Mouse (Mus musculus) urinary bladder, postnatal 25 days (tissue): Measurements from ENCODE around the gene Rhbg.

Experiments used
- DNase-seq: peaks from one replicate; pipeline ENCODE4 v3.0.0; 2022; ENCODE audit warnings: low spot score

Rhbg gene

DNA sequence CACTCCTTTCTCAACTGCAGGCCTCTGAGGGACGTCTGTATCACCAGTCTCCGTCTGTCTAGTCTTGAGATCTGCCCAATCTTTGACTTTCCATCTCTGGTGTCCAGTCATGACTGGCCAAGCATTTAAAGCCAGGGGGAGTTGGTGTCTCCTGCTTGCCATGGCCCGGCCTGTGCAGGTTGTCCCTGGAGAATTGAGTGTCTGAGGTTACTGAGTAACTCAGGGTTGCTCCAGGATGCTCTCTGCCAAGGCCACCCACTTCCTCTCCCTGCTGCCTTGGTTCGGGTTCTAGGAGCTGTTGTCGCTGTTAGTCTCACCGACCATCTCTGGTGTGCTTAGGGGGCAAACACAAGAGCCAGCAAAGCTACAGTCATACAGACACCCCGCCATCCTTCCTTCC, 1.9 kb upstream of the Rhbg start:
- no peak for DNase-seq

DNA sequence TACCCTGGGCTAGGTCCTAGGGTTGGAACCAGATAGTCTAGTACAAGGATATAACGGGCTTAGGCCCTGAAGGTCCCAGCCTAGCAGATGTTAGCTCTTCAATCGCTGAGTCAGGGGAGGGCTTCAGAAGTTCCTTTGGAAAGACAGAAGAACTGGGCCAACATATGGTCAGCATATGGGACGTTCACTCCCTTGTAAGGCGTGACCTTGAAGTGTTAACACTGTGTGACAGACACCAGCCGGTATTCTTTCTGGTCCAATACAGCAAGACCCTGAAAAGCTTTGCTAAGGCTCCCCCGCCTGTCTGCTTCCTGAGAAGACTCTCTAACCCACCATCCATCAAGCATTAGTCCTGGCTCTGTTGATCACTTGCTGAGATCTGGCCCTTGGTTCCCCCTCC, 1.4 kb upstream of the Rhbg start:
- no peak for DNase-seq

DNA sequence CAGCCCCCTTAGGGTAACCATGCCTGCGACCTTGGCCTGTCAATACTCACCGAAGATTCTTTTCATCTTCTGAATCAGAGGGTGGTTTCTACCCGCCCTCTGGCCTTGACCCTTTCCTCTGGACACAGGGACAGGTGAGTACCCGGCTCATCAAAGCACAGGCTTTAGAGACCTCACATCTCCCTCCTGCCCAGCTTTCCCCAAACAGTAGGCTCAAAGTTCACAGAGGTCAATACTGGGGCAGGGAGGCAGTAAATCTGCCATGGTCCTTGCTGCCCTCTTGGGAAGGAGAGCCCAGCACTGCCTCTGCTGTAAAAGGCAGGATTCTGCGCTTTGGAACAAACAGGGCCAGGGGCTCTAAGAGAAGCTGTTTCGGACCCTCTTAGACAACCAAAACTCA, 1.8 kb downstream of the Rhbg start:
- DNase-seq, result no peak

DNA sequence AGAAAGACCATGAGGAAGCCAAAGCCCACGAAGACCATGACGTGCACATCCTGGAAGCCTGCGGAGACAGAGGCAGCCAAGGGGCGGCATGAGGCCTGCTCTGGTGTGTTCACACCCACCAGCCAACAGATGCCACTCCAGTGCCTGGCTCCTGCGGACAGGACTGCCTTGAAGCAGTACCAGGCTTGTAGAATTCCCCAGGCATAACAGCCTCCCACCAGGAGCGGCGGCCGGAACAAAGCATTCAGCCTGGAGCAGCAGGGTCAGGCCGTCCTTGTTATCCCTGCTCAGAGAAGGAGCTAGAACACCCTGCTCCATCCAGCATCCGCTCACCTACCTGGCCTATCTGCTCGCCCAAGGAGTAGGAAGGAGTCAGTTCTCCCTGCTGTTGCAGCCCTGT, 6.1 kb downstream of the Rhbg start:
- no peak for DNase-seq

DNA sequence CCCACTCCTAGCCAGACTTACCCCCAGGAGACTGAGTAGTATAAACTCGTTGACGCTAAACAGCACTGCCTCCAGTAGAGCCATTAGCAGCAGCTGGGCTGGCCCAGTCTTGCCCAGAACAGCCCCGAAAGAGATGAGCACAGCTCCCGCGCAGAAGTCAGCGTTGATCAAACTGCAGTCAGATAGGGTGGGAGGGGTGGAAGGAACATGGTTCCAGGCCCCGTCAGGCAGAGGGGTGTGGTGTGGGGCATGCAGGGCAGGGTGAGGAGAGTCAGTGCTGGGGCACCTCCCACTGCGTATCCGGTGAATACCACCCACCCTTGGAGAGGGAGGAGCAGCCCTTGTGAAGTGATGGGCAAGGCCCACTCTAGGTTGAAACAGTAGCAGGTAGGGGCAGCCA, 6.8 kb downstream of the Rhbg start:
- DNase-seq, result no peak

DNA sequence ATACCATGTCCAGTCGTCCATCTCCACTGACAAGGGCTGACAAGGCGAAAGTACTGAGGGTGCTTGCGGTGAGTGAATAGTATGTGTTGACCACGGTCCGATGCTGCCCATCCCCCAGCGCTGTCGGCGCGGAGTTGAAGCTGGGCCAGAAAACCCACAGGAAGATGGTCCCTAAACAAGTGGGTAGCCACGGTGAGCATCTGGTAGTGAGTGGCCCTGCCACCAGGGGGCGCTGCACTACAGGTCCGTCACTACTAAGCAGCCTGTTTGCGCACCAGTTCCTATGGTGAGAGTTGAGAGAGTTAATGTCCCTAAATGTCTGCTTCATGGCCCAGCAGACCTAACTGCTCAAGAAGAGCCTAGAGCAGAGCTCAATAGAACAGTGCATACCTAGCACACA, 8.7 kb downstream of the Rhbg start:
- peak; percentile 83 for DNase-seq

DNA sequence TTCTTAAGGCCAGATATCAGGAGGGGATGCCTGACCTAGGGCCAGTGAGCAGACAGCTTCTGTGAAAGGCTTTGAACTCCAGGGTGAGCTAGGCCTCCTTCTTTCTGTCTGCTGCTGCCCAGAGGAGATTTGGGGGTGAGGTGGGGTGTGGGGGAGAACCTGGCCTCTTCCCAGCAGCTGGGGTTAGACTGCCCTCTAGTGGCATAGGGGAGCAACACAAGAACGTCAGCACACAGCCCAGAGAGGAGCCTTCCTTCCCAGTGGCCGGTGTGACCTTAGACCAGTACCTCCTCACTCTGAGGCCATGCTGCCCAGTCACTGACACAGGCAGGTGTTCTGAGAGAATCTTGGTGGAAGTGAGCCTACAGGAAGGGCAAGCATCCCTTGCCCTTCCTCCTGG, 10.4 kb downstream of the Rhbg start:
- peak; percentile 28 for DNase-seq

DNA sequence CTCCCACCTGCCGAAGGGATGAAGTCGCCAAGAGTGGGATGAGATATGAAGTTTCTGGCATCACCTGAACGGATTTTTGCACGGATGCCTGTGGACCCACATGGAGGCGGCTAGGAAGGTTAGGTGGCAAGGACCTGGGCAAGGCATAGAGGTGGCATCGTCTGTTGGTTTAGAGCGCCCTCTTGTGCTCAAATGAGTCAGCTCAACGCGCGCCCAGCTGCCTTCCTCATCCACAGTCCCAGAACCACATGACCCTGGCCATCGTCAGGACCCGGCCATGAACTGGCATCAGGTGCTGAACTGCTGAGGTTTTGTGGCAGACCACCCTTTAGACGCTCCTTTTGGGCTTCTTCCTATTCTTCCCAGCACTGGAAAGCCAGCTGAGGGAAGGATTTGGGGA, 12.0 kb downstream of the Rhbg start:
- DNase-seq, result peak; percentile 69

DNA sequence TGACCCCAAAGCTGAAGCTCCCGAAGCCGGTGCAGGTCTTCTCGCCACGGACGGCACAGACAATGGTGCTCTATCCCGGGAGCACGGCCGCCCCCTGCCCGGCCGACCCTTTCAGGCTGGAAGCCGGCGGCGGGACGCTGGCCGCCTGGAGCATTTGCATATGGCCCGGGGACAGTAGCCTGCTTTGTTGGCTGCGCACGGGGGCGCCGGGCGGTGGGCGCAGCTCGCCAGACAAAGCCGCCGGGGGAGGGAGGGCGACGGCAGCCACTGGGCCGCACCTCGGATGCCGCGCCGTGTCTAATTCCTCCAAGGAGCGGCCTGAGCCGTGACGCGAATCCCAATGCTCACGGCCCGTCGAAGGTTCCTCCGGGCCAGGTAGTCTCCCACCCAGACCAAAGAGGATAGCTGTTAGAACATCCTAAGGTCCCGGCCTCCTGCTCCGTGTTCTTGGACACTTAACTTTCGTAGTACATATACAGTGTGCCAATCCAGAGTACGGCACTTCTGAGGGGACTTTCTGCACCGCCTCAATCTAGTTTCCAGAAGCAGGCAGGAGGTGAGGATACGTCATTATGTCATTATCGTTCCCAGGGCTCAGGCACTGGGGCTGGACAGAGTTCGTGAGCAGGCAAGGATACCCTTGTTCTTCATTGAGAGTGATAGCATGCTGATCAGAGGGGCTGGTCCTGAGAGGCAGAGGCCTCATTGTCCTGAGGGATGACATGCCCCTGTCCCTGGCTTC, 13.3 kb downstream of the Rhbg start:
- no peak for DNase-seq

DNA sequence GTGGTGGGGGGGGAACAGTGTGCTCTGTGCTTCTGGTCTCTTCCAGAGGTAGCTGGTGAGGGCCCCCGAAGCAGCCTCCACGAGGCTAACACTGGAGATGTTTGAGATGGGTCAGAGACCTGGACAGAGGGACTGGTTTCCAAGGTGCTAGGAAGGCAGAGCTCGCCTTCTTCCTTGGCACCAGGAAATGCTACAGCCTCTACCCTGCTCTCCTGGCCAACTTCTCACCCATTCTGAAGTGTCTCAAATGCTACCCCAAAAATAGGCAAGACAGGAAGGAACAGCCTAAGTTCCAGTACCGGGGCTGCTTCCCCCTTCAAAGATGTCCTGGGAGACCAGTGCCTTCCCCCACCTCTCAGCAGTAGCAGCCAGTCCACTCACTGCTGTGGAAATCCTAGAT, 15.1 kb downstream of the Rhbg start:
- DNase-seq, result no peak

DNA sequence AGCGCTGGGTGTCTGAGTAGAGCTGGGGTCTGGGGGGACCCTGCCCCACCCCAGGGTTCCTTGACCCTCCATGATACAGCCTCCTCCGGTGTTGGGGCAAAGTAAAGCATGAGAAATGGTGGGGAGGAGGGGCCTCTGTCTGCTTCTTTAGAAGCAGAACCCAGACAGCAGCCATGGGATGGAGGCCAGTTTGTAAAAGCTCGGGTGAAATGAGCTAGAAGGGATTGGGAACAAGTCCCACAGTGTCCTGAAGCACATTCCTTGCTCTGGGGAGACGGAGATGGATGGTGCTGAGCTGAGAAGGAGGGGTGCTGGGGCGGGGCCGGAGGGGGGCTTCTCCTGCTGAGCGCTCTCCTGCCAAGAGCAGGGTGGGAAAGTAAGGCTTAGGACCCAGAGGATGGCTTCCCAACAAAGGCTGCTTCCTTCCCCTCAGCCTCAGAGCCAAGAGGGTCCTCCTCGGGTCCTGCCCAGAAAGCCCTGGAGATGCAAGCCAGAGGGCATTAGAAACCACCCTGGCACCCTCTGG, 15.6 kb downstream of the Rhbg start:
- no peak for DNase-seq

DNA sequence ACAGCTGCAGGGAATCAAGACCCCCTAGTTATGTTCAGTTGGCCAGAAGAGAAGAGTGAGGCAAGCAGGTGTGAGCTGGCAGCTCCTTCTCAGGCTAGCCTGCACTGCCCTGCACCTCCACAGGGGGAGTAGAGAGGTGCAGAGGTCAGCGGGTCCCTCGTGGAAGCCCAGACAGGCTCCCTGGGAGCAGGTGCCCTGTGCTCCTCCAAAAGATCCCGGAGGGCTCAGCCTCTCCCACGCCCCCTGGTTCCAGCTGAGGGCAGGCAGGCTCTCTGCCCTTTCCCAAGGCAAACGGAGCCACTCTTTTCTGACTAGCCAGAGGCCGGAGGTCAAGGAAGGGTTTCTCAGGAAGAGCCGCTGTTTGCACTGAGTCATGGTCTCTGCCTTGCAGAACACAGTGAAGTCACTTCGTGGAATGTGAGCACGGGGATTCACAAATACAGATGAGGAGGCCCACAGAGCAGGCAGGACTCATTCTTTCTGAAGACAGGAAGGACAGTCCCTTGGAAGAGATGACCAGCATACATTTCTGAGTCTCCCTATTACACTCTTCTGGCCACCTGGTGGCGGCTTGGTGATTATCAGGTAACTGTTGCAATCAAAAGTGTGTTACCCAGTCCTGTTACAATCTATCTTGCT, 16.8 kb downstream of the Rhbg start:
- no peak for DNase-seq

DNA sequence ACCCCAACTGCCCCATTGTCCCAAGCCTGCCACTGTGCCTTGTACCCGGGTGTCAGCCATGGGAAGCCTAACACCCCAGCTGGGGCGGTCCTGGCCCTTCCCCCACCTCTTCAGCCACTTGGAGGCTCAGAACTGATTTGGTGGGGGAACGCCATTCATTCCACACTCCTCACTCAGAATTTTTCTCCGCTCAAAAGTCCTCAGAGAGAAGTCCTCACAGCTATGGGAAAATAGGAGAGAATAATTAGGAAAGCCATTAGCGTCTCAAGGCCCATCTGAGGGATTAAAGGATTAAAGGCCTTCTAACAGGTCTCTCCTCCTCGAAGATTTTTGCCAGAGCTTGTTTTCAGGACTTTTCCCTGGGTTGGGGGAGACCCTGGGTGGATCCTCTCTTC, 17.4 kb downstream of the Rhbg start:
- DNase-seq, result no peak

DNA sequence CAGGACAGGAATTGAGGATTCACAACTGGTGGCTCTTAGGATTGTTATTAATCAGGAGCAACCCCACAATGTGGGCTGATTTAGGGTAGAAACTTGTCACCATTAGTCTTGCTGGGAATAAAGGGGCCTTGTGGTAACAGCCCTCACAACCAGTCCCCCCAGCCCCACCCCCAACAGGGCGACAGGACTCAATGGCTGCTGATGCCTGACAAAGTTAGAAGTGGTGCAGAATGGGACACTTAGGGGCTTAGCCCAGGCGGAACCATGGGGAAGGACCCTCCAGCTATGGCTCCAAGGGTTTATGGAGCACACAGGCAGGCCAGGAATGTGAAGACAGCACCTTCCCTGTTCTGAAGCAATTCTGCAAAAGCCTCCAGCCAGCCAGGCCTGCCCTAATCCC, 18.9 kb downstream of the Rhbg start:
- DNase-seq, result no peak

DNA sequence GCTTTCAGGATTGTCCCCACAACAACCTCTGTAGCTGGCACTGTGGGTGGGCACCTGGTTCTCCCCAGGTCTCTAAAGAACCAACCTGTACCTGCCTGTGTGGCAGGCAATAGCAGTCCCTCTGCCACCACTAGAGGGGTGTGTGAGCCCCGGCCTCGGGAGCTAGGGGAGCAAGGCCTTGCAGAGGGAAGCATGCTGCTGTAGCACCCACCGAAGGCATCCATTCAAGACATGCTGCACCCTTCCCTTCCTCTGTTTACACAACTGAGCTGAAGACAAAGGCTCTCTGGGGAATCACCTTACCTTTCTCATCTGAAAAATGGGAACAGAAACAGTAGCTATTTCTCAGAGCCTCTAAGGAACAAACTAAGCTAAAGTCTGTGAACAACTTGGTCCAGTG, 19.3 kb downstream of the Rhbg start:
- no peak for DNase-seq

DNA sequence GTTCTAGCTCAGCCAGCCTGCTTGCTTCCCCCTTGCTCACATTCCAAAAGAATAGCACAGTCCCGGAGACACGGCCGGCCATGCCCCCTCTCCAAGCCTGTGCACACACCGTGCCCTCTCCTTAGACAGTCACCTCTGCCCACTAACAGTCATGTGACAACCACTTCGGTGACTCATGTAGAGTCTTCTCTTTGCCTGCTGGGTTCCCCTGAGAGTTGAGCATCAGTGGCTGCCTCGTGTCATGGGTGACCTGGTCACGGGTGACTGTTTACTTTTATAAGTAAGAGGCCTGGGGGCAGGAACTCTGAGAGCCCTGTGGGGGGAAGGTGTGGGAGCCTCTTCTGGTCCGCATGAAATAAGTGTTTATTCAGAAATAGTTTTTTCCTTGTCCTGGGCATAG, 20.5 kb downstream of the Rhbg start:
- no peak for DNase-seq

DNA sequence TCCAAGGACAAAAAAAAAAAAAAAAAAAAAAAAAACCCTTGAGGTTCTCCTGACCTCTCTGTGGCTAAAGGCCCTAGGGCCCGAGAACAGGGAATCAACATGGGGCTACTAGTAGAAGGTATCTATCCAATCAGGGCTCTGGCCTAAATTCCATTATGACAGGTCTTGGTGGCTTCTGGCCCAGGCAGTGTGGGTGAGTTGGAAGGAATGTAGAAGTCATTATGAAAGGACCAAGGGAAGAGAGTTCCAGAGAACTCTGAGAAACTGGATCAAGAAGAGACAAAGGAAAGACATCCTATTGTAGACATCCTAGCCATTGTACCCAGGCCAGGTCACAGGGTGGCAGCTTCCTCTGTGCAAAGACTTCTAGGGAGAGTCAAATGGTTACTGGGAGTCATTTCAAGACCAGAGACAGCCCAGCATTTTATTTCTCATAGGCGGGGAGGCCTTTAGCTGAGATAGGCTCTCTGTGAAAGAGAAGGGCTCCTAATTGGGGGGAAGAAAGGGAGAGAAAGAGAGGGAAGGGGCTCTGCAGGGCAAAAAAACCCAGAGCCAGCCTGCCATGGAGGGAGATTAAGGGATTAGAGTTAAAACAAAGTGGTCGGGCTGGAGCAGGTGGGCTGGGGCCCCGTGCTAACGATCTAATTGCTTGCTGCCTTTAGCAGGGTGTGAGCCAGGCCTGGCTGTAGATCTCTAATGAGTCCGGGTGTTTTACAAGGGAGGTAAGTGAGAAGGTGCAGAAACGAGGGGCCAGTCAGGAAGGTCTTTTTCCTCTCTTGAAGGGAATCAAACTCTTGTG, 21.5 kb downstream of the Rhbg start:
- no peak for DNase-seq

DNA sequence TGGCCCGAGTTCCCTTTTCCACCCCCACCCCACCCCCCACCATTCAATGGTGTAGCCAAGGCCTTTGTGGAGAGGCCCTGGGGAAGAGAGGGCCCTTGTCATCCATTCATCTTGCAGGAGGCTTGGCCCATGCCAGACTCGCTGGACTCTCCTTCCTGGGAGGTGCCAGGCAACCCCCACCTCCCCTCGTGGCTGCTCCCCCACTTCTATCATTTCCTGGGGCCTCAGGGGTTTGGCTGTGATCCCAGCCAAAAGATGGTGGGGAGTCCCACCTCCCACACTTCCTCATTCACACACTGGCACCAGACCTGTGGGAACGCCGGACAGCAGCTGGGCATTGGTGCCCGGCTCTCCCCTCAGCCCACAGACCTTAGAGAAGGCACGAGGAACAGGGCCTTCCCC, 22.2 kb downstream of the Rhbg start:
- no peak for DNase-seq

DNA sequence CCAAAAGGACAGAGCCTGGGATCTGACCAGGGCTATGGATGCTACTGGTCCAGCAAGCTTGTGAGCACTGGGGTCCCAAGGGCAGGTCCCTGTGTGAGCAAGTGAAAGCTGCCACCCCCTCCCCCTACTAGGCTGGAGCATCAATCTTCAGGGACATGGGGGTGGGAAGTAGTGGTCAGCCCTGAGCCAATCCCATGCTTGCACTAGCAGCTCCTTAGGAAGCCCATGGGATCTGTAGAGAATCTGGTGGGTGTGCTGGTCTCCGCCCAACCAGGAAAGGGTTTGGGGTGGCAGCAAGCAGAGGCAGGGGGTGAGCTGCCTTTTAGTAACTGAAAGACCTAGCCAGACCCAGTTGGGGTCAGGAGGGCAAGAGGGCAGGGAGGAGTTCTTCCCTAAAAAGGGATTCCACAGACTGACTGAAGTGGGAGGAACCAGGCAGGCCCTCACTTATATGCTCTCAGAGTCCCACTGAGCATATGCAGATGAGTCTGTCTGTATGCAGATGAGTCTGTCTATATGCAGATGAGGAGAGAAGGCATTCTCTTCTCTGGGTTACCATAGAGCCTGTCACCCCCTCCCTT, 23.4 kb downstream of the Rhbg start:
- DNase-seq, result no peak

DNA sequence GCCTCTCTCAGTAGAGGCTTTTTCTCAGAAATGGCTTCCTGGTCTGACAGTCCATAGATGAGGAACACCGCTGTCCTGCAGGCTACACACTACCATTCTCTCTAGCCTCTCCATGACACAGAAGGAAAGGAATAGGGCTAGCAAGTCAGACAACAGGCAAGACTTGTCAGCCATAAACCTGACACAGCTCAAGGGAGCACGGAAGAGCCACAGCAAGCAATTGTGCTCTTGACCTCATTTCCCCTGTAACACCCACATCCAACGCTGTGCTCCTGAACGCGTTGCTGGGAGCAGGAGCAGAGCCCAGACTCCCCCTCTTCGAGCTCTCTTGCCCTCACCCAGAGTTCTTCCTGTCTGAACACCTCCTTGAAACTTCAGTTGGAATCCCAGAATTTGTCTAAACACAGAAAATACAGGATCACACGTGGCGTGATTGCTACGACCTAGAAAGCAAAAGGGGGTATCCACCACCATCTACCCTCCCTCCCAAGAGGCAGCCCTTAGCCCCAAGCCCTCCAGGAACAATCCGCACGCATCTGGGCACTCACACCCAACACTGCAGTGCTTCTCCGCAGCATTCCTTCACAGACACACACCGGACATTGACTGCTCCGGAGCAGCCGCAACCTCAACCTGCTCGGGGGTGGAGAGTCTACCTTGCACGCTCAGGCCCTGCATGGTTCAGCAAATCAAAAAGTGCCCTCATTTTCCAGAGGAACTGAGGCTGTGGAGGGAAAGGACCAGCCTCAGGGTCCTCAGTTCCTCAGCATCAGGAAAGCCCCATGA, 24.1 kb downstream of the Rhbg start:
- DNase-seq, result no peak

DNA sequence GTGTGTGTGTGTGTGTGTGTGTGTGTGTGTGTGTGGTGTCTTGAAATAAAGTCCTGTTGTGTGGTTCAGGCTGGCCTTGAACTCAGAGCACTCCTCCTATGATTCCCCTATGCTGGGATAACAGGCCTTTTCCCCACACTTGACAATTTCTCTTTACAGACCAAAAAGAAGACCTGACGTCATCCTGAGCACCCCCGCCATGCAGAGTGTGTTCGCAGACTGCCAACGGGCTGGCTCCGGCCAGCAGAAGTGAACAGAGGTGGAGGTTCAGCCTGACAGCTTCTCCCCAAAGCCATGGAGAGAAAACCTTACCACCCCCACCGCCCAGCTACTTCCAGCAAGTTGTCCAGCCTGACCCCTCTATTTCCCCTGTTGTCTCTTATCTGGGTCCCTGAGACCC, 25.0 kb downstream of the Rhbg start:
- DNase-seq, result no peak

DNA sequence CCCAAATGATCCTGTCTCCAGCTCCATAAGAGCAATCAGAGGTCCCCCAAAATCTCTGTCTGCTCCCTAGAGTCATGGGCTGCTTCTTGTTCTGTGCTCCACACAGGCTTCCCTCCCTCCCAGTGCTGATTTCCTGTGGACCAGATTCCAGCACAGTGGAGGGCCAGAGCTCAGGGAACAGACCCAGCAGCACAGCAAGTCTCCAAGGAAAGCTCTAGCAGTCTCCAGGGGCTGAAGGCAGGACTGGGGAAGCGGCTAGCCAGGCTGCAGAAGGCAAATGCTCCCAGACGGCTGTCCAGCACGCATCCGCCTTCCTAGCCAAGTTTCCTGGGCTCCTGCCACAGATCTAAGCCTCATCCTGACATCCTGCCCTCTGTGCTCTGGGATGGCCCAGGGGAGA, 25.6 kb downstream of the Rhbg start:
- DNase-seq, result no peak
